Comparison of ENCODE assay signal across 8 mouse cellular contexts in the genomic region with DNA sequence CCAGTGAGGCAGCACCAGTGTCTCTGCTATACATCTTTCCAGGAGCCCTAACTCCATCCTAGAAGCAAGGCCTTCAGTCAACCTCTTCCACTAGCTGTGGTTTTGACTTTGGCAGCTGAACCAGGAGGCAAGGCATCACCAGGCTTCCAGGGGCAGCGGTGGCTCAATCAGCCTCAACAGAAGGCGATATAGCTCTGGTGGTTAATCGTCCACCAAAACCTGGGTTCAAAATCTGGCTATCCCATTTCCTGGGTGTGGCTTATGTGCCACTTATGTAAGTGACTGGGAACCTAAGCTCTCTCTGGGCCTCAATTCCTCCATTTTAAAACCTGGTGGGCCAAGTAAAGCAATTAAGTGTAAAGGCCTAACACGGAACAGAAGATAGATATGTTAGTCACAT. TPM values are rescaled to one million over a fixed set of nuclear protein-coding genes. Genes with fewer than 3 reads are reported as not detected.
DNase-seq lines count a peak whose midpoint lies in the region; ATAC-seq and TF ChIP-seq lines count a peak whose summit lies in the region.

No protein-coding gene starts in this region.

- H3K27ac ChIP-seq in embryonic facial prominence, embryonic 11.5 days (replicated peaks; ENCODE audit: low read depth, low read length): 0 out of 2 replicates have a peak overlapping the region, but pooled peaks have one; percentile 68
- H3K27ac ChIP-seq in intestine, embryonic 16.5 days (ENCODE audit: low read length): peak overlapping the region; percentile 94
- H3K27ac ChIP-seq in neural tube, embryonic 13.5 days (replicated peaks): no peak overlapping the region; the same call in 1 of the 2 replicates

- no peaks in the 10 kb centered on the region for H3K27me3 ChIP-seq in embryonic facial prominence, embryonic 11.5 days (ENCODE audit: control insufficient read depth, insufficient read depth, low read length)
- no peaks in the 10 kb centered on the region for H3K27me3 ChIP-seq in intestine, embryonic 16.5 days (replicated peaks; ENCODE audit: control insufficient read depth, insufficient read depth, low read length)
- H3K27me3 ChIP-seq in neural tube, embryonic 13.5 days: no peaks in the 10 kb centered on the region

- peak overlapping the region; percentile 87 for H3K4me2 ChIP-seq in embryonic facial prominence, embryonic 11.5 days (ENCODE audit: low read depth, low read length)
- peak overlapping the region; percentile 85 for H3K4me2 ChIP-seq in intestine, embryonic 16.5 days (ENCODE audit: low read depth, low read length)
- peak overlapping the region; percentile 98 for H3K4me2 ChIP-seq in neural tube, embryonic 13.5 days

- H3K9ac ChIP-seq in embryonic facial prominence, embryonic 11.5 days (replicated peaks; ENCODE audit: low read length): peak overlapping the region; percentile 93
- peak overlapping the region; percentile 98 for H3K9ac ChIP-seq in intestine, embryonic 16.5 days (ENCODE audit: low read depth, low read length)
- peak overlapping the region; percentile 94 for H3K9ac ChIP-seq in neural tube, embryonic 13.5 days

- H3K9me3 ChIP-seq in embryonic facial prominence, embryonic 11.5 days (replicated peaks; ENCODE audit: control insufficient read depth, low read length): no peaks in the 10 kb centered on the region
- H3K9me3 ChIP-seq in intestine, embryonic 16.5 days (ENCODE audit: control insufficient read depth, low read length): no peaks in the 10 kb centered on the region
- H3K9me3 ChIP-seq in neural tube, embryonic 13.5 days: no peaks in the 10 kb centered on the region

- TF ChIP-seq POLR2A in lung, adult 2 months (IDR thresholded peaks at IDR 0.05; ENCODE audit: borderline replicate concordance, extremely low read depth, low read depth, low read length): no peak

- no peak for ATAC-seq in embryonic facial prominence, embryonic 11.5 days (replicated peaks; ENCODE audit: insufficient number of reproducible peaks, low FRiP score, low TSS enrichment, low read depth)
- ATAC-seq in intestine, embryonic 16.5 days: no peak
- ATAC-seq in neural tube, embryonic 13.5 days (ENCODE audit: low read depth): no peak

- H3K4me1 ChIP-seq in lung, adult 2 months (ENCODE audit: control insufficient read depth, insufficient read depth, low read length): peaks cover 12% of the 10 kb centered on the region
- H3K4me1 ChIP-seq in embryonic facial prominence, embryonic 11.5 days (ENCODE audit: control insufficient read depth, insufficient read depth, low read length): peaks cover 4% of the 10 kb centered on the region; the same call in 1 of the 2 replicates
- peaks cover 16% of the 10 kb centered on the region for H3K4me1 ChIP-seq in intestine, embryonic 16.5 days (ENCODE audit: control insufficient read depth, insufficient read depth, low read length)
- peaks cover 27% of the 10 kb centered on the region for H3K4me1 ChIP-seq in neural tube, embryonic 13.5 days (replicated peaks)

- peaks cover 19% of the 10 kb centered on the region for H3K36me3 ChIP-seq in embryonic facial prominence, embryonic 11.5 days (replicated peaks; ENCODE audit: control insufficient read depth, insufficient read depth, low read depth, low read length)
- H3K36me3 ChIP-seq in intestine, embryonic 16.5 days (ENCODE audit: control insufficient read depth, insufficient read depth, low read length): peaks cover 14% of the 10 kb centered on the region
- H3K36me3 ChIP-seq in neural tube, embryonic 13.5 days: peaks cover 45% of the 10 kb centered on the region

- DNase-seq in lung, adult 2 months: no peak
- no peak for DNase-seq in lung, adult 18-20 months
- peak; percentile 21 for DNase-seq in embryonic facial prominence, embryonic 11.5 days (ENCODE audit: low spot score)
- DNase-seq in adipocyte (ENCODE audit: low spot score): no peak
- no peak for DNase-seq in layer of hippocampus, adult 8-10 months (ENCODE audit: low spot score in 2 of 2)
- DNase-seq in cerebellum, postnatal 25 days: no peak

- peak overlapping the region; percentile 87 for H3K4me3 ChIP-seq in lung, adult 2 months (replicated peaks; ENCODE audit: extremely low read depth, low read depth, low read length)
- peak overlapping the region; percentile 74 for H3K4me3 ChIP-seq in embryonic facial prominence, embryonic 11.5 days (ENCODE audit: low read depth, low read length)
- H3K4me3 ChIP-seq in intestine, embryonic 16.5 days (ENCODE audit: low read length): peak overlapping the region; percentile 84
- H3K4me3 ChIP-seq in neural tube, embryonic 13.5 days: peak overlapping the region; percentile 80

- no peak for TF ChIP-seq CTCF in lung, adult 2 months (IDR thresholded peaks at IDR 0.05; ENCODE audit: insufficient read depth, low read length)

- WGBS in lung, adult 2 months: 34% methylated on average over 4 of the region's 4 CpGs
- 81% methylated on average over 4 of the region's 4 CpGs for WGBS in embryonic facial prominence, embryonic 11.5 days
- 51% methylated on average over 4 of the region's 4 CpGs for WGBS in intestine, embryonic 16.5 days
- 78% methylated on average over 4 of the region's 4 CpGs for WGBS in neural tube, embryonic 13.5 days

RNA-seq across cellular contexts. Expression of a gene that starts 3.3 kb away (rescaled TPM):
- polyA plus RNA-seq in lung, adult 2 months (2012; rRNA removed): 25.4 and 32.2 TPM in 2 replicates
- 10.0 and 25.3 TPM in 2 replicates for polyA plus RNA-seq in embryonic facial prominence, embryonic 11.5 days (2014; fragmentation: Nextera tagmentation; extraction: Ambion mirVana)
- polyA plus RNA-seq in intestine, embryonic 16.5 days (2015; fragmentation: Nextera tagmentation; extraction: Ambion mirVana): 3.5 and 3.7 TPM in 2 replicates
- 21.3 and 65.5 TPM in 2 replicates for polyA plus RNA-seq in neural tube, embryonic 13.5 days (2015; fragmentation: Nextera tagmentation; extraction: Ambion mirVana)
- total RNA-seq in layer of hippocampus, adult 8-10 months (2022): 1 to 10 TPM; 2.3 to 3.7 (median 2.9) TPM

RNA-seq across cellular contexts. Expression of a gene that starts 11.9 kb away (rescaled TPM):
- polyA plus RNA-seq in lung, adult 2 months (2012; rRNA removed): 412 and 458 TPM in 2 replicates
- polyA plus RNA-seq in embryonic facial prominence, embryonic 11.5 days (2014; fragmentation: Nextera tagmentation; extraction: Ambion mirVana): 270 and 277 TPM in 2 replicates
- polyA plus RNA-seq in intestine, embryonic 16.5 days (2015; fragmentation: Nextera tagmentation; extraction: Ambion mirVana): 217 and 228 TPM in 2 replicates
- 329 and 336 TPM in 2 replicates for polyA plus RNA-seq in neural tube, embryonic 13.5 days (2015; fragmentation: Nextera tagmentation; extraction: Ambion mirVana)
- total RNA-seq in layer of hippocampus, adult 8-10 months (2022): 100 to 1,000 TPM; 432 to 530 (median 469) TPM

RNA-seq across cellular contexts. Expression of a gene that starts 12.8 kb away (rescaled TPM):
- polyA plus RNA-seq in lung, adult 2 months (2012; rRNA removed): 95.9 and 109 TPM in 2 replicates
- polyA plus RNA-seq in embryonic facial prominence, embryonic 11.5 days (2014; fragmentation: Nextera tagmentation; extraction: Ambion mirVana): 0.21 and 0.24 TPM in 2 replicates
- 0.51 and 0.67 TPM in 2 replicates for polyA plus RNA-seq in intestine, embryonic 16.5 days (2015; fragmentation: Nextera tagmentation; extraction: Ambion mirVana)
- 1.1 and 1.4 TPM in 2 replicates for polyA plus RNA-seq in neural tube, embryonic 13.5 days (2015; fragmentation: Nextera tagmentation; extraction: Ambion mirVana)
- total RNA-seq in layer of hippocampus, adult 8-10 months (2022): 1 to 10 TPM; 4.7 to 5.9 (median 5.6) TPM

RNA-seq across cellular contexts. Expression of a gene that starts 36.4 kb away (rescaled TPM):
- 114 and 136 TPM in 2 replicates for polyA plus RNA-seq in lung, adult 2 months (2012; rRNA removed)
- polyA plus RNA-seq in embryonic facial prominence, embryonic 11.5 days (2014; fragmentation: Nextera tagmentation; extraction: Ambion mirVana): 19.8 and 23.6 TPM in 2 replicates
- polyA plus RNA-seq in intestine, embryonic 16.5 days (2015; fragmentation: Nextera tagmentation; extraction: Ambion mirVana): 19.0 and 24.5 TPM in 2 replicates
- polyA plus RNA-seq in neural tube, embryonic 13.5 days (2015; fragmentation: Nextera tagmentation; extraction: Ambion mirVana): 18.0 and 26.0 TPM in 2 replicates
- total RNA-seq in layer of hippocampus, adult 8-10 months (2022): 10 to 100 TPM; 17.6 to 27.0 (median 25.1) TPM

RNA-seq across cellular contexts. Expression of a gene that starts 46.3 kb away (rescaled TPM):
- polyA plus RNA-seq in lung, adult 2 months (2012; rRNA removed): 4.8 and 5.4 TPM in 2 replicates
- polyA plus RNA-seq in embryonic facial prominence, embryonic 11.5 days (2014; fragmentation: Nextera tagmentation; extraction: Ambion mirVana): 12.5 and 14.2 TPM in 2 replicates
- polyA plus RNA-seq in intestine, embryonic 16.5 days (2015; fragmentation: Nextera tagmentation; extraction: Ambion mirVana): 10.5 and 10.8 TPM in 2 replicates
- polyA plus RNA-seq in neural tube, embryonic 13.5 days (2015; fragmentation: Nextera tagmentation; extraction: Ambion mirVana): 12.2 and 13.2 TPM in 2 replicates
- total RNA-seq in layer of hippocampus, adult 8-10 months (2022): 1 to 10 TPM; 4.5 to 5.4 (median 4.9) TPM

Comparison
In these comparisons a context has a peak if more than half of its experiments do, and no peak if none do; other contexts are left out.
1. RNA of a gene that starts 12.8 kb away (polyA plus RNA-seq): 95.9 to 109 TPM in lung, adult 2 months; 1.1 to 1.4 TPM in neural tube, embryonic 13.5 days, 0.51 to 0.67 TPM in intestine, embryonic 16.5 days and 0.21 to 0.24 TPM in embryonic facial prominence, embryonic 11.5 days; every median in the first group is over 10 times any median in the second.
2. Peak in every context shown above with its lines, with median percentiles within 50 percentile points of each other: H3K4me3 ChIP-seq, H3K4me2 ChIP-seq and H3K9ac ChIP-seq.